Mouse (Mus musculus) lung, postnatal 4 days (tissue): ENCODE data around the gene Exoc3l.
"Not testable (repeated sequence)": the region's sequence is repeated elsewhere in the genome, so short reads cannot be mapped to it uniquely, and the experiment has no call there.

Source experiments
- DNase-seq, 2 experiments: peaks; one replicate each; pipeline ENCODE4 v3.0.0; 2021

Gene Exoc3l

GRCm38 (mm10) chr8:105291802-105292201 is 4.1 kb downstream of the Exoc3l start:
- not testable (repeated sequence) for DNase-seq

GRCm38 (mm10) chr8:105291364-105291763 is 4.5 kb downstream of the Exoc3l start:
- DNase-seq, result not testable (repeated sequence)

- DNase-seq, result peak; percentile 88 to 94
Observed at GRCm38 (mm10) chr8:105290554-105291314, 5.2 kb downstream of the Exoc3l start.

- peak; percentile 70 to 74 for DNase-seq
Observed at GRCm38 (mm10) chr8:105289805-105290460, 6.0 kb downstream of the Exoc3l start, which contains the start of gene 4931428F04Rik. Gene 4931428F04Rik, minus strand, starts transcription at chr8:105289864.

GRCm38 (mm10) chr8:105288958-105289732 is 6.8 kb downstream of the Exoc3l start:
- DNase-seq, result peak; percentile 96

- DNase-seq, result peak in 1 of 2 experiments; percentile 21
Observed at GRCm38 (mm10) chr8:105288231-105288630, 7.7 kb downstream of the Exoc3l start.

GRCm38 (mm10) chr8:105286907-105287306 is 9.0 kb downstream of the Exoc3l start:
- no peak for DNase-seq

GRCm38 (mm10) chr8:105285514-105285913 is 10.4 kb downstream of the Exoc3l start:
- peak in 1 of 2 experiments; percentile 18 for DNase-seq

GRCm38 (mm10) chr8:105283074-105283473 is 12.8 kb downstream of the Exoc3l start:
- peak; percentile 77 to 80 for DNase-seq

GRCm38 (mm10) chr8:105282239-105282638 is 13.7 kb downstream of the Exoc3l start:
- no peak for DNase-seq

- peak; percentile 55 to 86 for DNase-seq
Observed at GRCm38 (mm10) chr8:105281821-105282220, 14.1 kb downstream of the Exoc3l start.

GRCm38 (mm10) chr8:105280567-105280966 is 15.3 kb downstream of the Exoc3l start:
- no peak for DNase-seq

GRCm38 (mm10) chr8:105278911-105279334 is 17.0 kb downstream of the Exoc3l start:
- DNase-seq, result peak; percentile 79 to 88

GRCm38 (mm10) chr8:105276292-105277120 is 19.4 kb downstream of the Exoc3l start:
- DNase-seq, result peak; percentile 72 to 73

GRCm38 (mm10) chr8:105275840-105276239 is 20.1 kb downstream of the Exoc3l start, which contains the start of gene Nol3:
Gene Nol3, plus strand, starts transcription at chr8:105276140.
- no peak for DNase-seq

GRCm38 (mm10) chr8:105275387-105275786 is 20.5 kb downstream of the Exoc3l start:
- DNase-seq, result peak in 1 of 2 experiments; percentile 20

- DNase-seq, result peak in 1 of 2 experiments; percentile 27
Observed at GRCm38 (mm10) chr8:105270916-105271186, 25.1 kb downstream of the Exoc3l start.

GRCm38 (mm10) chr8:105270101-105270915 is 25.6 kb downstream of the Exoc3l start:
- DNase-seq, result peak in 1 of 2 experiments; percentile 24

- DNase-seq, result peak; percentile 77 to 88
Observed at GRCm38 (mm10) chr8:105269461-105269947, 26.4 kb downstream of the Exoc3l start, which contains the start of gene Hsf4. Gene Hsf4, plus strand, starts transcription at chr8:105269801.

GRCm38 (mm10) chr8:105269075-105269458 is 26.8 kb downstream of the Exoc3l start:
- DNase-seq, result peak; percentile 57 to 80
